Mouse (Mus musculus) embryo, embryonic 11 days (tissue): ENCODE results near the gene Grap.
"Not testable (repeated sequence)": the region's sequence is repeated elsewhere in the genome, so short reads cannot be mapped to it uniquely, and the experiment has no call there.

Source experiments
- DNase-seq: peaks from one replicate; pipeline ENCODE4 v3.0.0-alpha.2; 2015

Gene Grap

DNA sequence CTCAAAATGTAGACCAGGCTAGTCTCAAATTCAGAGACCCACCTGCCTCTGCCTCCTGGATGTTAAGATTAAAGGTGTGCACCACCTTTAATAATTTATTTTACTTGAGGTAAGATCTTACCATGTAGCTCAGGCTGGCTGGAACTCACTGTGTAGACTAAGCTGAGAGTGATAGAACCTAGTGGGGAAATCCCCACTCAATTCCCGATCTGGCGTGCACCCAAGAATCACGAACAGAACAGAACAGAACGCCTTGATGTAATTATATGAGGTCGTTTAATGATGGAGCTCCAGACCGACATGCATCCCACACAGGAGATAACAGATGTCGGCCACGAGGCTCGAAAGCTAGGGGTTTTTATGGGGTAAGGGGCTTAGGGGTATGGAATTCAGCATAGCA, 12.5 kb upstream of the Grap start:
- not testable (repeated sequence) for DNase-seq

DNA sequence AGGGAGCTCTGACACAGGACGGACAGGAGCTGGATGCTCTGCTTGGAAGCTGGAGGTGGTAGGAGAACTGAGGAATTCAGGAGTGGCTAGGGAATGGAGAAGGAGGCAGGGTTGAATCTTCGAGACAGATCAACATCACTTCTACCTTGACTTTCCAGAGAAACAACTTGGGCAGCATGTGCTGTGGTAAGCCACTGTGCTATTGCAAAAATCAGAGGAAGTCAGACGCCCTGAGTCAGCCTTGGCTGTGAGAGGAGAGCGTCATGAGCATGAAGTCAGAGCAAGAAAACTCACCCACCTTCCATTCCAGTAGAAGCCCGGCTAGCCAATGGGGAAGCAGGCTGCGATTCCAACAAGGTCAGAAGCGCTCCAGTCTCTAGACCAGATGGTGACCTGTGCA, 11.0 kb upstream of the Grap start:
- no peak for DNase-seq

DNA sequence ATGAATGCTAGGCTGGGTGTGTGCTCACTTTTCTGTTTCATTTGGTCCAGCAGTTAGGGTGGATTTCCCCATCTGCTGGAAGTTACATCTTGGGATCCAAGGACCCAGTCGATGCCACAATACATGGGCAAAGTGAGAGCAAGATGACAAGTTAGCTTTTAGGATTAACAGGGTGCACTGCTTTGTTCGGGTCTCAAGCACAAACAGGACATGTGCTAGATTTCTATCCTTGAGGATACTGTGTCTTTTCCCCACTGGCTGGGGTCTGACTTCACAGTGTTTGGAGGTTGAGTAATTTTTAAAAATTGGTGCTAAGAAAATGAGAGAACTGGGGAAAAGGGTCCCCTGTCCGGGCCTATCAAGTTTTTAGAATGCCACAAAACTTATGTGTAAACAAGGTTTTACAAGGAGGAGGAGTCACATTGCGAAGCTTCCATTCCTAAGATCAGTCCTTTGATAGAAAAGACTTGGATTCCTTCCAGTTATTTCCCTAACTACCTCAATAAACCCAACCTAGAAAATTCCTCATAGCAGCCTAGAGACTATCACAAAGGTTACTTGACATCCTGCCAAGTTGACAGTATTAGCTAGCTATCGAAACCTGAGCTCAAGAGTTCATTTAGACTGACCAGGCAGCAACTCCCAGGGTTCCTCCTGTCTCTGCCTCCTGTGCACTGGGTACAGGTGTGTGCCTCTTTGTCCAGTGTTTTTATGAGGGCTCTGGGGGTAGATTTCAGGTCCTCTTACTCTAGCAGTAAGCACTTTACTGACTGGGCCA, 9.7 kb upstream of the Grap start:
- DNase-seq, result no peak

DNA sequence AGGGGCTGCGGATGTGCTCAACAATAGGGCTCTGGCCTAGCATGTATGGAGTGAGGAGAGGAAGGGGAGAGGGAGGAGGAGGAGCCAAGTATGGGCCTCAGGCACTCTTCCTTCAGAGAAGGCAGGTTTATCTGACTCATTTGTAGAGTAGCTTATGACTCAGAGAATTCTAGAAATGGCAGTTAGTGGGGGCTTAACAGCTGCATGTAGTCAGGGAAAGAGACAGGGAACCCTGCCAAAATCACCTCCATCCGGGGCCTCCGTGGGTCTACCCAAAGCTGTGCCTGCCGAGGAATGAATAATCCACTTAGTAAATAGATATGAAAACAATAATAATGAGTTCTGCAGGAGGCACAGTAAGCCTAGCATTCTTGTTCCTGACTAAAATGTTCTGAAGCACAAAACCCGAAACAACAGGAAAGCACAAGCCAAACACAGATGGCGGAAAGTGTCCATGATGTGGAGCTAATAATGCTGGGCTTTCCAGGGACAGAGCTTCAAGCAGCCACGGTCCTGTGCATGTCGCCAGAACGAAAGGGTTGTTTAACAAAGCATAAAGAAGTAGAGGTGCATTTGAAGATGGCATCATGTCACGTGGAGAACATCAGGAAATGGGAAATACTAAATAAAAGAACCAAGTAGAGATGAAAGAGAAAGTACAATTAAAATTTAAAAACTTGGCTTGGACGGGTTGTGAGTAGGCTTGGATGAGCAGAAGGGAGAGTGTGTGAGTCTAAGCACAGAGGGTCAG, 8.3 kb upstream of the Grap start:
- no peak for DNase-seq

DNA sequence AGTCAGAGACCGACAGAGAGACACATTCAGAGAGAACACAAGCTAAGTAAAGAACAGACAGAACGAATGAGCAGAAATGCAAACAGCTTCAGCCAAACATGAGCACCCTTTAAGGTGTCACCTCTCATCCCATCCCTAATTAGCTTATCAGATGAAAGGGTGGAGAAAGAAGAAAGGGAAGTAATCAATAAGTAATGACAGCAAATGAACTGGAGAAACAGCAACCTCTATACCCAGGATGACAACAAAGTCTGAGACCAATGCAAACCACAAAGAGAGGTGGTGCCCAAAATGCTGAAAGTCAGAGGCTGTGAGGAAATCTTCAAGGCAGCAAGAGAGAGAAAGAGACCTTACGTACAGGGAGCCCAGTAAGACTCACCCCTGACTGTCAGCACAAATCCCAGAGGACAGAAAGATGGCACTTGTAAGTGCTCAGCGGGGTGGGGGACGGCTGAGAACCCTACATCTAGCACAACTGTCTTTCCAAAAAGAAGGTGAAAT, 7.7 kb upstream of the Grap start:
- DNase-seq, result no peak

DNA sequence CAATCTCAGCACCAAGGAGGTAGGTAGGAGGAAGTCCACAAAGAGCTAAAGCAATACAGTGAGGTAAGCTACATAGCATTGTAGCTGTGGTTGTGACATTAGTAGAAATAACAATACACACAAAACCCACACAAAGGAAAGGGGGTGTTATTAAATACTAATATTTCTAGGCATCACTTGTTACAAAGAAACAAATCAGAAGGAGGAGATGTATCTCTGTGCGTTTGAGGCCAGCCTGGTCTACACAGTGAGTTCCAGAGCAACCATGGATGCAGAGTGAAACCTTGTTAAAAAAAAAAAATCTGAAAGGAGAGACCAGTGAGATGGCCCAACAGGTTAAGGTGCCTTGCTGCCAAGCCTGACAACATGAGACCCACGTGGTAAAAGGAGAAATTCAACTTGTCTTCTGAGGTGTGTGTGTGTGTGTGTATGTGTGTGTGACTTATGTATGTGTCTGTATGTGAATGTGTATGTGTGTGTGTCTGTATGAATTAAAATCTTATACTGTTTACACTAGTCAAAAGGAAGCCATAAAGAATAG, 6.5 kb upstream of the Grap start:
- DNase-seq, result no peak

DNA sequence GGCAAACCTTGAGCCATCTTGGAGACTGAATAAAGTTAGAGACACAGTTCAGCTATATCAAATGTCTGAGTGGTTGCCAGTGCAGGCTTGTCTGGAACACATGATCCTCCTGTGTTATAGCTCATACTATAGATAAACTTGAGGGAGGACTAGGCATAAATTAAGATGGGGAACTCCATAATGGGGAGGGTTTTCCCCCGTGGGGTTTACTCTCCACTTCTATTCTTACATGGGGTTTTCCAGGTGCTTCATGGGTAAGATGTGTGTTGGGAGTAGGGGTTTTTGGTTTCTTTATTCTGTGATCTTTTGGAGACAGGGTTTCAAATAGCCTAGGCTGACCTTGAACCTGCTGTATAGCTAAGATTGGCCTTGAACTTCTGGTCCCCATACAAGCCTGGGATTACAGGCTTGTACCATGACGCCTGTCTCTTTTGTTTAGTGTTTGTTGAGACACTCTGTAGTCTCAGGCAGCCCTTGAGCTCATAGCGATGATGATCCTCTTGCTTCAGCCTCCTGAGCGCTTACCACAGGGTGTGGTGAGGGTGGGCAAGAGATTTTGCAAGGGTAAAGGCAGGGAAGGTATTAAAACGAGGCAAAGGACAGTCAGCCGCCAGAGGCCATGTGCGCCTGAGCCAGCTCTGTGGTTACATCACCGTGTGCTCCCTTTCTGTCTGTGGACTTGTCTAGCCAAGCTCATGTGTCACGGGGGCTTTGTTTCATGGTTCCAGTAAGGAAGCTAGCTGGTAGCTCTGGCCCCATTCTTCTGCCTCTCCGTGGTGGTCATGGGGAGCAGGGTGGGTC, 5.8 kb upstream of the Grap start:
- no peak for DNase-seq

DNA sequence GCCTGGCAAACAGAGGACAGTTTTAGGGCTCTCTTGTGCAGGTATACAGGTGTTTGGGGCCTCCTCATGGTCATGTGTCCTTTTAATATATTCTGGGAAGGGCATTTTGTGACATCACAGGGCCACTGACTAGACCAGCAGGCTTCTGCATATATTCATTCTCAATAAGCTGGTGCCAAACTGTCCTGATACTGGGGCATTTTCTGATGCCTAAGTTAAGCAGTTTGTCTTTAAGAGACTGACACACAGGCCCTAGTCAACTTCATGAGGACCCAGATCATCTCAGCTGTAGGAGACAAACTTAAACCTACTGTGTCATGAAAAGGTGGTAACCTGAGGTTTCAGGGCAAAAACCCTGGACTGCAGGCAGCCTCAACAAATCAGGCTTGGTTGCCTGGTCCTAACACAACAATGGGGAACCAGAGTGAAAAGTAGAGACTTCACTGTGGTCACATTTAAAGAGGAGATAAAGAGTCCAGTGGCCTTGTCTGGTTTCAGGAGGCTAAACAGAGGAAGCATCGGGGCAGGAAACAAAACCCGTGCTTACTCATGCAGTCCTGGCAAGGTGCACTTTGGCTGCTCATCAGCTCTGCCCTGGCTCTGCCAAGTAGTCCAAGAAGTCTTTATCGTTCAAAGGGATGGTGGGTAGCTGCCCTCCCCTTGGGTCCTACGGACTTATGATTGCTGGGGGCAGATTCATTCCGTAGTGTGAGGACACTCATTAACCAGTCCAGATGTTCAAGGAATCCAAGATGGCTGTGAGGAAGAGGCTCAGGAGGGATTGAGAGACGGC, 4.9 kb upstream of the Grap start:
- DNase-seq, result no peak

DNA sequence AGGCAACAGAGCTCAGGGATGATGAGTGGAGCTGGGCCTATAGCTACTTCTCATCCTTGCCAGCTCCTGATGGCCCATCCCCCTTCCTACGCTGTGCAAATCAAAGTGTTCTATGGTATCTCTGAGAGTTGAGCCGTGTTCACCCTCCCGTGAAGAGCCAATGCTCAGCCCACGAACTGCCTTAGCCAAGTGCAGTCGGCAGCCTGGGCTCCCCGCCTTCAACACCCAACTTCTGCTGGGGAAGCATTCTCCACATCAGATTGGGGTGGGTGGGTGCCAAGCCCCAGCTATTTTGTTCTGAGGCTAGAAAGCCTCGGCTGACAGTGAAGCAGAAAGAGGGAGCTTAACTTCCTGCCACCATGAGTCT, 4.3 kb upstream of the Grap start:
- DNase-seq, result no peak

DNA sequence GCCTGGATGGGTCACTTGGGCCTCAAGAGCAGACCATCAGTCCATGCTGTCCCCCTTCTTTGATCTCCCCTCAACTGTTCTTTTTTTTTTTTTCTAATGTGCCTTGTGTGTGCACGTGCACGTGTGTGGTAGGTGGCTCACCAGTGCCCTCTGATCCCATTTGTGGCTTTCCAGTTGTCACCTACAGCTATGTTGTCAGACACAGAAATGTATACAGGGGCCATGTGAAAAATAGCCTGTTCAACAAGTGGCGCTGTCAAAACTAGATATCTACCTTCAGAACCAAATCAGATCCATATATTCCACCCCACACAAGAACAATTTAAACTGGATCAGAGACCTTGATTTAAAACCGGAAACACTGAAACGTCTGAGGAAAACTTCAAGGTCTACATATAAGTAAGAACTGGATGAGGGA, 3.9 kb upstream of the Grap start:
- no peak for DNase-seq

DNA sequence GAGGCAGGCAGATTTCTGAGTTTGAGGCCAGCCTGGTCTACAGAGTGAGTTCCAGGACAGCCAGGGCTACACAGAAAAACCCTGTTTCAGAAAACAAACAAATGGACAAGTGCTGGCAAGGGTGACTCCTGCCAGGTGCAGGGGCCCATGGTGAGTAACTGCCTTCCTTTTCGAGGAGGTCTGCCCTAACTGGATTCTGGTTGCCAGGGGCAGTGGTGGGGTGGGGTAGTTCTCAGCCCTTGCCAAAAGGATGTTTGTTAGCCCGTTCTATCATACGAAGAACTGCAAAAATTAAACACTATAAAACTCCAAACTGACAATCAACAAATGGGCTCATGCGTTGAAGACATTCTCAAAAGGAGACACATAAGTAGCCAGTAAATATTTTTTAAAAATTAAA, 3.4 kb upstream of the Grap start:
- no peak for DNase-seq

DNA sequence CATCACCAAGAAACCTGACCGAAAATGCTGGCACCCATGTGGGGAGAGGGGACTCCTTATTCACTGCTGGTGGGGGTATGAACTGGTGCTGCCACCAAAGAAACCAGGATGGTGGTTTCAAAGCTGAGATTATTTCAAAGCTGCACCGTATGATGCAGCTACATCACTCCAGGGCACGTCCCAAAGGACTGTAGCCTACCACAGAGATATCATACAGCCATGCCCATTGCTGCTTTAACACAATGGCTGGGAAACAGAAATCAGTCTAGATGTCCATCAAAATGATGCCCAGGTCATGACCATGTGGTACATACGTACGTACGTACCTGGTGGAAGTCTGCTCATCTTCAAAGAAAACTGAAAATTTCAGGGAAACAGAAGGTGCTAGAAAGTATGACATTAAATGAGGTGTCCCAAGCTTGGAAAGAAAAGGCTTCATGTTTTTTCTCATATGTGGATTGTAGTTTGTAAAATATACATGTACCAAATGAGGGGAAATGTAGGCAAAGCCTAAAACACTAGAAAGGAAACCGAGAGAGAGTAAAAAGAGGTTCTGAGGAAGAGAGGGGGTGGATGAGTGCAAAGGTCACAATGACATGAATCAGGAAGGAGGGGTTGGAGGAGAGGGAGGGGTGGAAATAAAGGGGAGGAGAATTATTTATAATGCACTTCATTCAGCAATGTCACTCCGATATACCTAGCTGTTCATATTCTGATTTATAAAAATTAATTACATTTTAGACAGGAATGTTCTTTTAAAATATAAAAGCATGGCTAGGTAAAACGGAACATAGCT, 2.4 kb upstream of the Grap start:
- DNase-seq, result no peak

DNA sequence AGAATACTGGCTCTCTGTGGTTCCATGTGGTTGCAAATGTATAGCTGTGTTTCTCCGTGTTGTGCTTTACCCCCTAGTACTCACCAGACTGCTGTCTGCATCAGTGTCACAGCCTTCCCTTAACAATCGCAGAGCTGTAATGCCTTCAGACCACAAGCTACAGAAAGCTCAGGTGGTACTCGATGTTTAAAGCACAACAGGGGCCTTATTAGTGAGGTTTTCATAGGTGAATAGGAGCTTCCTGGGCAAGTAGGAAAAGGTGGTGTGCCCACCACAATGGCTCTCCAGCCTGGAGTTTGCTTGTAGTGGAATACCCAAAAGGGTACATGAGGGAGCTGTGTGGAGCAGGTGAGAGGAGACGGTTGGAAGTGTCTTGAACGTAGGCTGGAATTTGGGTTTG, 849 bp upstream of the Grap start:
- DNase-seq, result no peak

DNA sequence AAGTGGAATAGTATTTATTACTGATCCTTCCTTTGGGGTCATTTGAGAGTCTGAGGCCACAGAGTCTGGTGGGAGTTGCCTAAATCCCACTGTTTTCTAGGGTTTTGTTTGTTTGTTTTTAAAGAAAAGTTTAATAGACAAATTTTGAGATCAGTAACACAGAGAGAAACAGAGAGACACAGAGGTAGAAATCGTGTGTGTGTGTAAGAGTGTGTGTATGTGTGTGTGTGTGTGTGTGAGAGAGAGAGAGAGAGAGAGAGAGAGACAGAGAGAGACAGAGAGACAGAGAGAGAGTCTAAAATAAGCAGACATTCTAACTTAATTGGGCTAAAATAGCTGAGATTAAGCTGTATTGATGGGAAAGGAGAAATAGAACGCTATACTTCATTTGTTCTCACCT, 503 bp downstream of the Grap start:
- no peak for DNase-seq

DNA sequence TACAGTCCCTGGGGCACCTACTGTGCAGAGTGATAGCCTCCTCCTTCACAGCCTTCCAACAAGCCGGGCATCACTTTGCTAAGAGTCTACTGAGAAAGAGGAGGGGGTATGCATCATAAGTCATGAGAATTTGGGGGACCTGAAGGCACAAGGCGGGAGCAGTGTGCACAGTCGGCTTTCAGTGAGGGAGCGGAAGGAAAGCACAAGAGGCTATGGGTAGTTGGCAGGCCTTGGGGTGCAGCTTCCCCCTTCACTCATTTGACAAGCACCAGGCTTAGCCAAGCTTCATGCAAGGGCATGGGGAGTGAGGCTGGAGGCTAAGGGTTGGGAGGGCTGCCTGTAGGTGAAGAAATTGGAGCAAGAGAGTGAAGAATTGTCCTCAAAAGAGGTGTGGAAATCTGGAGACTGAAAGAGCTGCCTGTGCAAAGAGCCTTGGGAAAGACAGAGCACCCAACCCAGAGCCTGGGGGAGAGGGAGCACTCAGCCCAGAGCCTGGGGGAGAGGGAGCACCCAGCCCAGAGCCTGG, 1.8 kb downstream of the Grap start:
- no peak for DNase-seq

DNA sequence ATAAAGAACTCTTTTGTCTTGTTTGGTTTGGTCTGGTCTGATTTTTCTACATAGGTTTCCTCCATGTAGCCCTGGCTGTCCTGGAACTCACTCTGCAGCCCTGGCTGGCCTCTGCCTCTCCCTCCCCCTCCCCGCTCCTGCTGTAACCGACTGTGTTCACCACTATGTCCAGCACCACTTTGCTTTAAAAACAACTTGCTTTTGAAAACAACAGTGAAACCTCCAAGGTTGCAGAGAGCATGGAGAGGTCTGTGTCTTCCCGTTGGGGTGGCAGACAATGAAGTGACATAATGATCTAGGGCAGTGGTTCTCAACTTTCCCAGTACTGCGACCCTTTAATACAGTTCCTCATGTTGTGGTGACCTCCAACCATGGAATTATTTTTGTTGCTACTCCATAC, 2.6 kb downstream of the Grap start:
- no peak for DNase-seq

DNA sequence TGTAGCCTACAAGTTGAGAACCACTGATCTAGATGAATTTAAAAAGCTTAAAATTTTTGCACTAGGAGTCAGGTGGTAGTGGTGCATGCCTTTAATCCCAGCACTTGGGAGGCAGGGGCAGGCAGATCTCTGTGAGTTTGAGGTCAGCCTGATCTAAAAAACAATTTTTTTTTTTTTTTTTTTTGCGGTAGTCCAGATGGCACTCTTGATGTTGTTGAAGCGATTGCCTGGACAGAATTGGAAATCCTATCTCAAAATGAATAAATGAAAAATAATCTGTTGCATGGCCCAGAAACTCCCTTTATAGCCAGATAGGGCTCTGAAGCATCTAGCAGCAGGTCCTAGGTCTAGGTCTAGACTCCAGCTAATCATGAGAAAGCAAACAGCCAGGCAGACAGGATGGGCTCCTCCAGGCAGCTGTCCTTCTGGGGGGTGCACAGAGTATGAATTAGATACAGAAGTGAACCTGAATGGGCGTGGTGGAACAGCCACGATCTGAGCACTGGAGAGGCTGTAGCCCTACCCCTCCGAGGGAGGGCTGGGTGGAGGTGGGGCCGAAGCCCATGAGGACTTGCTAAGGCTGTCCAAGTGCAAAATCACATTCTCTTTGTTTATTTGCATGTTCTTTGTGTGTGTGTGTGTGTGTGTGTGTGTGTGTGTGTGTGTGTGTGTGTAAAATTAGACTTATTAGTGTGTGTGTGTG, 3.2 kb downstream of the Grap start:
- no peak for DNase-seq

DNA sequence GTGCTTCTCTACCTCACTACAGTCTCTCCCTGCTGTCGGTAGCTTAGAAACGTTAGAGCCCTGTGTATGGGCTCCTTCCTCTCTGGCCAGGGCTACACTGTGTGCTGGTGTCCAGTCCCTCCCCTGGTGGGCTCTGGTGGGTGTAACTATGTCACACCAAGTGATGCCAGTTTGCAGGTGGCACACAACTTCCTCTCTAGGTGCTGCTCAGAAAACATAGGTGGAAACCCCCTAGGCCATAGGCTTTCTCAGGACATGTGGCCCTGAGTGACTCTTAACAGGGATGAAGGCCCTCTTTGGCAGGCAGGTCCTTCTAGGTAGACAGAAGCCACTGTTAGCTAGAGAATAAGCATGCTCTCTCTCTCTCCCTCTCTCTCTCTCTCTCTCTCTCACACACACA, 4.4 kb downstream of the Grap start:
- no peak for DNase-seq

DNA sequence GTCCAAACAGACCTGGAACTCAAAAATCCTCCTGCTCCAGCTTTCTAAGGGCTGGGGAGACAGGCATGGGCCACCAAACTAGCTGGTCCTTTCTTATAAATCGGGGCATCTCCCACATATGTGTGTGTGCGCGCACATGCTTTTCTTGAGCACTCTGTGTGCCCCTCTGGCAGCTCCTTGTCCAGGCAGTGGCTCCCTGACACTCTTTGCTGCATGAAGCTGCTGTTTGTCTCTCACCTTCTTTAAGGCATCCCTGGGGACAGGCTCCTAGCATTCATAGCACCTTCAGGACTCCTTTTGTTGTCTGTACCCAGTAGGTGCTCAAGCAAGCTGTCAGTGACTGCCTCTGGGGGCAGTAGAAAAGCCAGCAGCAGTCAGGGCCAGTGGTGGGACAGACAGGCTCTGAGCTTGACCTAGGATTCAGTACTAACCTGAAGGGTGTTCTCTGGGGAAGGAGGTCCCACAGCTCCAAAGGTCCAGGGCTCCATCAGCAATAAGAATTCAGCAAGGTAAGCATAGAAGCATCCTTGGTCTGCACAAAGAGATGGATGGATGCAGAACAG, 5.4 kb downstream of the Grap start:
- DNase-seq, result no peak
